Mouse (Mus musculus) bone marrow macrophage, adult 2 months (primary cell): ENCODE results near the gene Limk1.

Experiments
- CTCF ChIP-seq: IDR thresholded peaks from 2 replicates; pipeline ENCODE4 v1.5.1; 2012; ENCODE audit warnings: low read depth, mild to moderate bottlenecking, low read length, moderate library complexity
- POLR2A ChIP-seq: IDR thresholded peaks from 2 replicates; pipeline ENCODE4 v1.6.1; 2012; ENCODE audit warnings: mild to moderate bottlenecking, low read depth, low read length, borderline replicate concordance

DNA sequence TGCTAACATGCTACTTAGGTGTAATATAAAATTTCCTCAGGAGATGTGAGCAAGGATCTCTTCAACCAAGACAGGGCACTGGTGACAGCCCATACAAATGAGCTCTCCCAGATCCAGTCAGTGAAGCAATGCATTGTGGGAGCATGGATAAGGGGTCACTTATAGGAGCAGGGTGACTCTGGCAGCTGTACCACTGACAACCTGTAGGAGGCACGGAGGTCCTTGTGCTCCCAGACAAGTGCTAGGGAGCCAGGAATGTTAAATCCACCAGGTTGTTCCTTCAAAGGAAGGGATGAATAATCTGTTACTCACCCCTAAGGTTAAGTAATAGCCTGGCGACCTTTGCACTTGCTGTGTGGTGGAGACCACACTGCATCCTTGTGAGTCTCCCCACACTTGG, 6.7 kb upstream of the Limk1 start:
- TF ChIP-seq CTCF (no peak), POLR2A (no peak)
